In genomic region chr5:7345011-7345389, GRCm38 (mm10) we compare ENCODE assay signal across 9 mouse cellular contexts. TPM values are rescaled to one million over a fixed set of nuclear protein-coding genes. Genes with fewer than 3 reads are reported as not detected.
DNase-seq lines count a peak whose midpoint lies in the region; ATAC-seq lines count a peak whose summit lies in the region.
"Had no signal": no experiment of that assay in that cellular context is flagged by ENCODE, and none has a peak within 500 bp of the region (broad histone marks: within the 10 kb centered on the region; RNA-seq: fewer than 3 reads in every experiment).

No protein-coding gene starts in this region.

- H3K4me1 ChIP-seq in megakaryocyte, embryonic 14.5 days, result peaks cover 11% of the 10 kb centered on the region
- peaks cover 8% of the 10 kb centered on the region for H3K4me1 ChIP-seq in limb, embryonic 15.5 days
- H3K4me1 ChIP-seq in stomach, embryonic 16.5 days (ENCODE audit: control insufficient read depth, insufficient read depth, low read length), result 0 out of 2 replicates have a peak, but pooled peaks cover 2% of the 10 kb centered on the region

- no peaks in the 10 kb centered on the region for H3K36me3 ChIP-seq in megakaryocyte, embryonic 14.5 days (replicated peaks; ENCODE audit: low read length)
- H3K36me3 ChIP-seq in limb, embryonic 15.5 days, result no peaks in the 10 kb centered on the region
- H3K36me3 ChIP-seq in stomach, embryonic 16.5 days (ENCODE audit: control insufficient read depth, insufficient read depth, low read length), result no peaks in the 10 kb centered on the region

- peak overlapping the region; percentile 90 for H3K4me3 ChIP-seq in megakaryocyte, embryonic 14.5 days (replicated peaks)
- H3K4me3 ChIP-seq in limb, embryonic 15.5 days, result peak overlapping the region; percentile 53
- H3K4me3 ChIP-seq in stomach, embryonic 16.5 days (replicated peaks; ENCODE audit: low read length), result peak overlapping the region; percentile 49

- peaks cover 18% of the 10 kb centered on the region for H3K27me3 ChIP-seq in megakaryocyte, embryonic 14.5 days (replicated peaks)
- H3K27me3 ChIP-seq in limb, embryonic 15.5 days, result peaks cover 7% of the 10 kb centered on the region; the same call in 1 of the 2 replicates
- H3K27me3 ChIP-seq in stomach, embryonic 16.5 days (ENCODE audit: control insufficient read depth, insufficient read depth, low read length), result no peaks in the 10 kb centered on the region

- DNase-seq in embryo, embryonic 11 days, result peak; percentile 49
- no peak for DNase-seq in embryo, embryonic 9.5 days (ENCODE audit: extremely low spot score)
- DNase-seq in cerebellum, postnatal 36 days, result no peak
- no peak for DNase-seq in urinary bladder, postnatal 10 days (ENCODE audit: low spot score)

- no peak for ATAC-seq in megakaryocyte, adult 5-6 weeks (ENCODE audit: poor library complexity, severe bottlenecking)
- ATAC-seq in limb, embryonic 15.5 days (ENCODE audit: insufficient number of reproducible peaks, low FRiP score, low TSS enrichment, low read depth), result no peak
- ATAC-seq in stomach, embryonic 16.5 days (ENCODE audit: insufficient read depth, low FRiP score), result peak; percentile 43; the same call in 1 of the 2 replicates

- WGBS in limb, embryonic 15.5 days, result under 1% methylated on average over 11 of the region's 11 CpGs
- 1% methylated on average over 11 of the region's 11 CpGs for WGBS in stomach, embryonic 16.5 days

- H3K4me2 ChIP-seq in limb, embryonic 15.5 days, result peak overlapping the region; percentile 96
- peak overlapping the region; percentile 63 for H3K4me2 ChIP-seq in stomach, embryonic 16.5 days (ENCODE audit: low read depth, low read length)

- no peaks in the 10 kb centered on the region for H3K9me3 ChIP-seq in megakaryocyte, embryonic 14.5 days
- no peaks in the 10 kb centered on the region for H3K9me3 ChIP-seq in limb, embryonic 15.5 days
- H3K9me3 ChIP-seq in stomach, embryonic 16.5 days (replicated peaks; ENCODE audit: control insufficient read depth, low read length), result no peaks in the 10 kb centered on the region

- H3K27ac ChIP-seq in limb, embryonic 15.5 days, result no peak overlapping the region
- no peak overlapping the region for H3K27ac ChIP-seq in stomach, embryonic 16.5 days (ENCODE audit: low read length)

- no peak overlapping the region for H3K9ac ChIP-seq in limb, embryonic 15.5 days
- peak overlapping the region; percentile 41 for H3K9ac ChIP-seq in stomach, embryonic 16.5 days (ENCODE audit: low read length)

RNA-seq across cellular contexts. Expression of gene Zfp804b, which starts 0.4 kb away (rescaled TPM):
- polyA plus RNA-seq in megakaryocyte, embryonic 14.5 days (2012; ENCODE audit: insufficient read depth, low replicate concordance), result not detected in 2 replicates
- total RNA-seq in megakaryocyte, adult 5-6 weeks (2015), result not detected in 2 replicates
- not detected in 2 replicates for total RNA-seq in megakaryocyte, adult 5-6 weeks (2017)
- 0.19 and 0.46 TPM in 2 replicates for polyA plus RNA-seq in limb, embryonic 15.5 days (2015; fragmentation: Nextera tagmentation; extraction: Ambion mirVana)
- polyA plus RNA-seq in stomach, embryonic 16.5 days (2015; fragmentation: Nextera tagmentation; extraction: Ambion mirVana), result 0.19 and 0.27 TPM in 2 replicates

RNA-seq across cellular contexts. Expression of gene Tex47, which starts 41.1 kb away (rescaled TPM):
- not detected in 2 replicates for polyA plus RNA-seq in megakaryocyte, embryonic 14.5 days (2012; ENCODE audit: insufficient read depth, low replicate concordance)
- total RNA-seq in megakaryocyte, adult 5-6 weeks (2015), result not detected in 2 replicates
- not detected in 2 replicates for total RNA-seq in megakaryocyte, adult 5-6 weeks (2017)
- polyA plus RNA-seq in limb, embryonic 15.5 days (2015; fragmentation: Nextera tagmentation; extraction: Ambion mirVana), result 0.07 and 0.13 TPM in 2 replicates
- 0.13 and 0.42 TPM in 2 replicates for polyA plus RNA-seq in stomach, embryonic 16.5 days (2015; fragmentation: Nextera tagmentation; extraction: Ambion mirVana)
- total RNA-seq: layer of hippocampus, postnatal 10 days had no signal
